Mouse (Mus musculus) embryonic facial prominence, embryonic 14.5 days (tissue): ENCODE measurements around the gene Sirt1. TPM values are rescaled to one million over a fixed set of nuclear protein-coding genes. Genes with fewer than 3 reads are reported as not detected.

Source experiments
- ATAC-seq: fragments of 200-750 bp; cut with Nextera tagmentation; 2 replicates; pipeline ENCODE4 v1.8.0; 2017; ENCODE audit warnings: low read depth, moderate number of reproducible peaks, moderate TSS enrichment
- DNase-seq: peaks from one replicate; pipeline ENCODE4 v3.0.0-alpha.2; 2015; ENCODE audit warnings: low spot score
- H3K27ac ChIP-seq: fragments of 300-500 bp; sonication (generic); replicated peaks from 2 replicates; pipeline ENCODE4 v1.5.1; 2014; ENCODE audit warnings: low read depth, mild to moderate bottlenecking, low read length, moderate library complexity
- H3K27me3 ChIP-seq: fragments of 300-500 bp; sonication (generic); replicated peaks from 2 replicates; pipeline ENCODE4 v1.6.1; 2014; ENCODE audit warnings: low read length; ENCODE audit not compliant: control insufficient read depth, insufficient read depth
- H3K36me3 ChIP-seq: fragments of 300-500 bp; sonication (generic); 2 replicates; pipeline ENCODE4 v1.6.1; 2014; ENCODE audit warnings: low read length, mixed read lengths; ENCODE audit not compliant: control insufficient read depth, insufficient read depth
- H3K4me1 ChIP-seq: fragments of 300-500 bp; sonication (generic); 2 replicates; pipeline ENCODE4 v1.6.1; 2014; ENCODE audit warnings: antibody characterized with exemption, low read length; ENCODE audit not compliant: control insufficient read depth, insufficient read depth
- H3K4me2 ChIP-seq: fragments of 300-500 bp; sonication (generic); 2 replicates; pipeline ENCODE4 v1.6.1; 2014; ENCODE audit warnings: low read depth, mild to moderate bottlenecking, low read length, moderate library complexity, mixed read lengths
- H3K4me3 ChIP-seq: fragments of 300-500 bp; sonication (generic); 2 replicates; pipeline ENCODE4 v1.5.1; 2014; ENCODE audit warnings: low read depth, mild to moderate bottlenecking, low read length
- H3K9ac ChIP-seq: fragments of 300-500 bp; sonication (generic); 2 replicates; pipeline ENCODE4 v1.6.1; 2014; ENCODE audit warnings: low read depth, mild to moderate bottlenecking, low read length, moderate library complexity, mixed read lengths
- H3K9me3 ChIP-seq: fragments of 300-500 bp; sonication (generic); 2 replicates; pipeline ENCODE4 v1.6.1; 2016; ENCODE audit warnings: low read length; ENCODE audit not compliant: control insufficient read depth
- polyA plus RNA-seq: library from polyadenylated mRNA; unstranded; fragments of >200 nt; fragmentation: Nextera tagmentation; extraction: Ambion mirVana; gene quantifications from 2 replicates; pipeline ENCODE4 v1.2.1, GENCODE M21; 2014

Sirt1 gene
- polyA plus RNA-seq, 1 experiment from 2014 or later: 7.5 TPM

DNA sequence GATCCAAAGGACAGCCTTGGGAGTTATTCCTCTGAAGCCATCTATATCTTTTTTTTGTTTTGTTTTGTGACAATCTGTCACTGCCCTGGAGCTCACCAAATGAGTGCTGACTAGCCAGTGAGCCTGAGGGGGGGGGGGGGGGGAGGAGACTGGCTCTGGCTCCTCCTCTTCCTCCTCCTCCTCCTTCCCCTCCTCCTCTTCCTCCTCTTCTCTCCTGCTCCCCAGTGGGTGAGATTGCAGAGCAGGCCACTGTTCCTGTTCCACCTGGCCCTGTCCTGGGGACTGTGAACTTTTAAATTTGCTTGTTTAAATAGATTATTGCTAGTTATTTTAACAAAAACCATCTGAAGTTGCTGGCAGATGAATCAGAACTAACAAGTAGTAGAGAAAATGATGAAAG is 109.1 kb downstream of the Sirt1 start:
- H3K4me1 ChIP-seq: no peaks in the 10 kb centered on the region
- H3K27ac ChIP-seq: no peak overlapping the region
- H3K27me3 ChIP-seq: no peaks in the 10 kb centered on the region
- peaks cover 61% of the 10 kb centered on the region for H3K36me3 ChIP-seq
- no peak overlapping the region for H3K4me2 ChIP-seq
- DNase-seq (no peak), ATAC-seq (no peak)
- no peaks in the 10 kb centered on the region for H3K9me3 ChIP-seq
- H3K9ac ChIP-seq: no peak overlapping the region
- H3K4me3 ChIP-seq: no peak overlapping the region

Other genes starting within 250 kb of the Sirt1 start
- gene Mypn, start 177.8 kb downstream of the Sirt1 start, polyA plus RNA-seq: 8.2 and 11.2 TPM in 2 replicates
- 37.1 and 38.6 TPM in 2 replicates for gene Herc4, start 137.9 kb downstream of the Sirt1 start, polyA plus RNA-seq
- 8.3 and 10.1 TPM in 2 replicates for gene Dnajc12, start 739 bp upstream of the Sirt1 start, polyA plus RNA-seq
- gene Gm7075, start 40.1 kb upstream of the Sirt1 start, polyA plus RNA-seq: not detected in 2 replicates
- gene Ctnna3, start 48.4 kb upstream of the Sirt1 start, polyA plus RNA-seq: 1.6 and 1.8 TPM in 2 replicates